Mouse (Mus musculus) spleen, postnatal 10 days (tissue): ENCODE results near the gene Akp3.

Source experiments
- DNase-seq, 2 experiments: peaks; one replicate each; pipeline ENCODE4 v3.0.0; 2021 to 2022; ENCODE audit warnings: low spot score in 2 of 2

Gene Akp3

DNA sequence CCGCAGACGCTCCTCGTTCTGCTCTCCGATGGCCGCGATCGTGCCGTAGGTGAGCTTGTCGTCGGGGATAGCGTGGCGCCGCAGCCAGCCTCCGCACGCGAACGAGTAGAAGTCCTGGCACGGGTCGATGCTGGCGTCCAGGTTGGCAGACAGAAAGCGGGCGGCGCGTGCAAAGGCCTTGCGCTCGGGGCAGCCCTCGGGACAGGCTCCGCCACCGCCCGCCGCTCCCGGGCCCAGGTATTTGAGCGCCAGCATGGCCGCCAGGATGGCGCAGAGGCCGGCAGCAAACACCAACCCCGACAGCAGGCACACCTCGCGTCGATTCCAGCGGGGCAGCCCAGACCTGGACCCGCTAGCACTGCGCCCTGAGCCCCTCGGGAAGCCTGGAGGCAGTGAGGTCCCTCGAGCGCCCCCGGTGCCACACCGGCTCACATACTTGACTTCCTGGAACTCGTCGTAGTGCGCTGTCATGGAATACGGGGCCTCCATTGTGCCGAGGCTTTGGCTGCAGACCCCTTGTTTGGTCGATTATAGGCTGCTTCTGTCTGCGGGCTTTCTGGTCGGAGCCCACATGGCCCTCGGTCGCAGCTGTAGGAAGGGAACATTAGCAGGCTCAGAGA, 29.8 kb downstream of the Akp3 start:
- DNase-seq, result no peak

- DNase-seq, result no peak
Observed at GRCm38 (mm10) chr1:87155531-87156198, 30.9 kb downstream of the Akp3 start.

GRCm38 (mm10) chr1:87156199-87156587, 31.4 kb downstream of the Akp3 start, which contains the start of gene Ecel1:
Gene Ecel1, minus strand, starts transcription at chr1:87156521.
- DNase-seq, result no peak

- DNase-seq, result no peak
Observed at GRCm38 (mm10) chr1:87159396-87159795, 34.6 kb downstream of the Akp3 start.

DNA sequence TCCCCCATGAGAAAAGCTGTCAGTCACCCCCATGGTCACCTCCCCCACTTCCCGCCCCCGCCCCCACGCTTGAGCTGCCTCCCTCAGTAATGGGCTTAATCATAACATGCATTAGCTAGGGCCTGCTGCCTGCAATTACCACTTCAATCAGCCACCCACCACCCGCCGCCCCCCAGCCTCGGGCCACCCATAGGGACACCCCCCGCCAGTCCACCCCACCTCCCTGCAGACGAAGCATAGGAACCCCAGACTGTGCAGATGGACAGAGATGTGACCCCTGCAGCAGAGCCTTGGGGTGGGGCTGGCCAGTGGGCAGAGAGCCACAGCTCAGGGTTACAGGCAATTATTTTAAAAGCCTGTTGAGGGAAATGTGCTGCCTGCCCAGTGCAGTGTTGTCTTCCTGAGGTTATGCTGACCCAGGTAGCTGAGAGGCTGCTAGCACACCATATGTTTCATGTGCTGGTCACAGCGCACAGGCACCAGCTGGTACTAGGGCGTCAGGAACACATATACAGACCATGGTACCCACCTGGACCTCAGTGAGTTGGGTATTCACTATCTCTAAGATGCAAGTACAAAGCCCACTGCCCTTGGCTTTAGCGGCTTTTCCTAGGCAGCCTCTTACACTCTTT, 39.5 kb downstream of the Akp3 start:
- no peak for DNase-seq

- no peak for DNase-seq
Observed at GRCm38 (mm10) chr1:87164796-87165184, 40.0 kb downstream of the Akp3 start.

DNA sequence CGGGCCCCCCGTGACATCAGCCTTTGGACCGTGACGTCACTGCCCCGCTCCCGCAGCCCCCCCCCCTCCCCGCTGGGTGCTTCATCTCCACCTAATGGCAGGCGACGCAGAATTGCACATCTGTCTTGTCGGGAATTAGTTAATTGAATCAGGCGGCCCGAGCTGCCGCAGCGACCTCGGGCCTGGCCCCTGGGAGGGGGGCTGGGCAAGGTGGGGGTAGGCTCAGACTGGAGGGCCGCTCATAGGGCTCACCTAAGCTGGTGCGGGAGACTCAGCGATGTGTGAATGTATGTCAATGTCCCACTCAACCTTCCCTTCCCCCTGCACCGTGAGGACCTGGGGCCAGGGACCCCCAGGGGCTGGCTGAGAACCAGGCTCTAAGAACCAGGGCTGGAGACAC, 45.7 kb downstream of the Akp3 start:
- no peak for DNase-seq

DNA sequence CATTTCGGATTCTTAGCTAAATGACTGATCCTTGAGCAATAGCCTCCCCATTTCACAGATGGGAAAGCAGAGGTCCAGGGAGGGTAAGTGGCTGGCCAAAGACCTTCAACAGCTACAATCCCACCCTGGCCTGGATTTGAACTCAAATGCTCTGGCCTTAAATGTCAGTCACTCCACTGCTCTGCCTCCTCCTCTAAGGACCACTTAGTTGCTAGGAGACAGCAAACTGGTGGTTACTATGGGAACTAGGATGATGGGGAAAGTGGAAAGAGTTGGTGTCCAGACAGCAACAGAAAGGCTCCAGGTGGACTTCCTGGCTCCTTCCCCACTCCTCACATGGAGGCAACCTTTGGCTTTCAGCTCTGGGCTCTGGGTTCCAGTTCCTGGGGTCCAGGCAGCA, 46.5 kb downstream of the Akp3 start:
- no peak for DNase-seq

- DNase-seq, result no peak
Observed at GRCm38 (mm10) chr1:87172316-87172715, 47.5 kb downstream of the Akp3 start.

DNA sequence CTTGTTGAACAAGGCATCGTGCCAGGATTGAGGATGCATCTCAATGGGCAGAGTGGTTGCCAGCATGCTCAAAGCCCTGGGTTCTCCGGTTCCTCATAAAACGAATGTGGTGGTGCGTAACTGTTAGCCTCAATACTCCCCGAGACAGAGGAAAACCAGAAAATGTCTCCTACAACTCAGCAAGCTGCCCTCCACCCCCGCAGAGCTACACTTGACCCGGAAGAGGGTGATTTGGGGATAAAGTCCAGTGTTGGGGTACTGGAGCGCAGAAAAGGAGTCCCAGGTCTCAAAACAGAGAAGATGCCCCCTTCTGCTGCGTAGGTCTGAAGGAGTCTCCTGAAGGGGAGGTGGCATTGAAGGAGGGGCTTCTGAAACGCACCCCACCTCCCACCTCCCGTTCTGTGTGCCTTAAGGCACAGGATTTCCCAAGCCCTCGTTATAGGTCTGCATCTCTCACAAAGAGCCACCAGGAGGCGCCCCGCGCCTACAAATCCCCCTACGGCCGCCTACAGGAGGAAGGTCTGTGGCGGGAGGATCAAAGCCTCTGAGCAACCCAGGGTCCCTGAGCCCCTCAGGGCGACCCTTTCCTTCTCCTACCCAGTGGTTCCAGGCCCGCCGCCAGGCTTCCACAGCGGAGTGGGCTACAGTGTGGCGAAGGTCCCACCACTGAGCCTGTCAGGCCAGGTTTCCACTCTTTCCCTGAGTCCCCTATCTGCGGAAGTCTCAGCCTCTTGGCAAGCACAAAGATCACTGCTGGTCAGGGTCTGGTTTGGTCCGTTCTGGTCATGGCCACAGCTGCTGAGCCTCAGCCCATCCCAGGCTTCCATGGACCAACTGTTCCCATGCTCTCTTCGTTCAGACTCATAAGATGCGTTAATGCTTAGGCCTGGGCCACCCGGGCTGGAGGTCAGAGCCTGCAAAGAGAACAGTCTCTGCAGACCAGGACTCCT, 49.5 kb downstream of the Akp3 start:
- peak in 1 of 2 experiments; percentile 59 for DNase-seq

GRCm38 (mm10) chr1:87175852-87176292, 51.1 kb downstream of the Akp3 start:
- no peak for DNase-seq
